14 mouse cellular contexts compared by ENCODE assay signal in the genomic region with DNA sequence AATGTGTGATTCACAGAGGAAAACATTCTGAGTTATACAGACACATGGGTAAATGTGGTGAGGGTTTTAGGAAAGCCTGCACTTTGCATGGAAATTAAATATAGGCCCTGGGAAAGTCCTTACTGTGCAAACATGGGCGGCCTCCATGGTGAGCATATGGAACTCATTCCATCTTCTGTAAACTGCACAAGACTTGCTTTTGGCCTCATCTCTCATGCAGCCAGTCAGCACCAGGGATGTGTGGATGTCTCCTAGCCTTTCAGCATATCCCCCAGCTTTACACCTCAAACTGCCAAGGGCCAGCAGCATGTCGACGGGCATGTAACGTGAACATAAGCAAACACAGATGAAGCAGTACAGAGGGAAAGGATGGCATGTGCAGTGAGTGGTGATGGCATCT.
"Had no signal": no experiment of that assay in that cellular context is flagged by ENCODE, and none has a peak within 500 bp of the region (broad histone marks: within the 10 kb centered on the region; RNA-seq: fewer than 3 reads in every experiment).

No protein-coding gene starts in this region.

- ATAC-seq: liver, postnatal 0 days; midbrain, embryonic 13.5 days had no signal

- H3K9me3 ChIP-seq: limb, embryonic 13.5 days; liver, embryonic 13.5 days; lung, embryonic 15.5 days; midbrain, embryonic 13.5 days; stomach, embryonic 15.5 days had no signal

- H3K4me2 ChIP-seq: limb, embryonic 13.5 days; liver, embryonic 13.5 days; lung, embryonic 15.5 days; midbrain, embryonic 13.5 days; stomach, embryonic 15.5 days had no signal

- DNase-seq: kidney, postnatal 10 days; kidney, postnatal 4 days; liver, embryonic 13.5 days; liver, postnatal 0 days; lung, postnatal 14 days; right cerebral cortex, postnatal 14 days; thymus, adult 2 months; thymus, postnatal 25 days had no signal

- H3K4me1 ChIP-seq: limb, embryonic 13.5 days; liver, embryonic 13.5 days; lung, embryonic 15.5 days; midbrain, embryonic 13.5 days; stomach, embryonic 15.5 days had no signal

- H3K9ac ChIP-seq: limb, embryonic 13.5 days; liver, embryonic 13.5 days; liver, postnatal 0 days; lung, embryonic 15.5 days; midbrain, embryonic 13.5 days; stomach, embryonic 15.5 days had no signal

- H3K27ac ChIP-seq: layer of hippocampus, adult 2 months; limb, embryonic 13.5 days; liver, embryonic 13.5 days; lung, embryonic 15.5 days; macrophage; midbrain, embryonic 13.5 days; stomach, embryonic 15.5 days had no signal

- H3K4me3 ChIP-seq: layer of hippocampus, adult 2 months; limb, embryonic 13.5 days; liver, embryonic 13.5 days; lung, embryonic 15.5 days; midbrain, embryonic 13.5 days; stomach, embryonic 15.5 days had no signal

- H3K27me3 ChIP-seq: limb, embryonic 13.5 days; liver, embryonic 13.5 days; lung, embryonic 15.5 days; midbrain, embryonic 13.5 days; stomach, embryonic 15.5 days had no signal

- H3K36me3 ChIP-seq: limb, embryonic 13.5 days; liver, embryonic 13.5 days; lung, embryonic 15.5 days; midbrain, embryonic 13.5 days; stomach, embryonic 15.5 days had no signal
